Mouse (Mus musculus): ENCODE results near the gene Itgb1bp2. TPM values are rescaled to one million over a fixed set of nuclear protein-coding genes. Genes with fewer than 3 reads are reported as not detected.
"Not testable (repeated sequence)": the region's sequence is repeated elsewhere in the genome, so short reads cannot be mapped to it uniquely, and the experiment has no call there.

Gene Itgb1bp2
- polyA plus RNA-seq (2012; rRNA removed): 0.27 and 0.57 TPM in 2 replicates

GRCm38 (mm10) chrX:101448886-101449475 is at the start of gene Itgb1bp2:
TSS of gene Itgb1bp2 (plus strand) at chrX:101449088.
- no peak for DNase-seq (ENCODE audit: low read depth)

DNA sequence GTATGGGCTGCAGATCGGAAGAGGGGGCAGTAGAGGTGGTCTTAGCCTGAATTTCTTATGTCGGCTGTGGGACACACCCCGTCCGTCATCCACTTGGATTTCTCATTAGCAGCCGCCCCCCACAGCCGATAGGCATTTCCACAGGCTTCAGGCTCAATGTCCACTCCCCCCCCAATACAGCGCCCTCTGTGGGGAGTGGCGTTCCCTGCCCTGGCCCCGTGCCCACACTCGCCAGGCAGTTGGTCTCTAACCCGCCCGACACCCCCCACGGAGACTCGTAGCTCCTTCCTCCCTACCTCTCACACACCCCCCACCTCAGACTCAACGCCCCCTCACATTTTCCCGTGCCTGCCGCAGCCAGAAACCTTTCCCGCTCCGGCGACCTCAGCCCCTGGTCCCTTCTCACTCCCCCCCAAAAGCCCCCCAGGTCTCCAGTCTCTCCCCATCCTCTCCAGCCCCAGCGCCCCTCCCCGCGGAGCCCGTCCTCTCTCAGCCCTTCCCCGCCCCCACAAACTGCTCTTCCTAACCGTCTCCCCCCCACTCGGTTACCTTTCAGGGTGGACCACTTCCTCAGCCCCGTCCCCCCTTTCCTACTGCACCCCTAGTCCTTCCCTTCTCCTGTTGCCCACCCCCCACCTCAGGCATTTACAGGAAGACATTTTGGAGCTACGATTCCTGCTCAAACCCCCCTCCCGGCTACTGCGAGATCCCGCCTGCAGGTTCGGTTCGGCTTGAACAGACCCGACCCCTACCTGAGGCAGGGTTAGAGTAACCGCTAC is 29.8 kb upstream of the Itgb1bp2 start:
- DNase-seq (ENCODE audit: low read depth): no peak

DNA sequence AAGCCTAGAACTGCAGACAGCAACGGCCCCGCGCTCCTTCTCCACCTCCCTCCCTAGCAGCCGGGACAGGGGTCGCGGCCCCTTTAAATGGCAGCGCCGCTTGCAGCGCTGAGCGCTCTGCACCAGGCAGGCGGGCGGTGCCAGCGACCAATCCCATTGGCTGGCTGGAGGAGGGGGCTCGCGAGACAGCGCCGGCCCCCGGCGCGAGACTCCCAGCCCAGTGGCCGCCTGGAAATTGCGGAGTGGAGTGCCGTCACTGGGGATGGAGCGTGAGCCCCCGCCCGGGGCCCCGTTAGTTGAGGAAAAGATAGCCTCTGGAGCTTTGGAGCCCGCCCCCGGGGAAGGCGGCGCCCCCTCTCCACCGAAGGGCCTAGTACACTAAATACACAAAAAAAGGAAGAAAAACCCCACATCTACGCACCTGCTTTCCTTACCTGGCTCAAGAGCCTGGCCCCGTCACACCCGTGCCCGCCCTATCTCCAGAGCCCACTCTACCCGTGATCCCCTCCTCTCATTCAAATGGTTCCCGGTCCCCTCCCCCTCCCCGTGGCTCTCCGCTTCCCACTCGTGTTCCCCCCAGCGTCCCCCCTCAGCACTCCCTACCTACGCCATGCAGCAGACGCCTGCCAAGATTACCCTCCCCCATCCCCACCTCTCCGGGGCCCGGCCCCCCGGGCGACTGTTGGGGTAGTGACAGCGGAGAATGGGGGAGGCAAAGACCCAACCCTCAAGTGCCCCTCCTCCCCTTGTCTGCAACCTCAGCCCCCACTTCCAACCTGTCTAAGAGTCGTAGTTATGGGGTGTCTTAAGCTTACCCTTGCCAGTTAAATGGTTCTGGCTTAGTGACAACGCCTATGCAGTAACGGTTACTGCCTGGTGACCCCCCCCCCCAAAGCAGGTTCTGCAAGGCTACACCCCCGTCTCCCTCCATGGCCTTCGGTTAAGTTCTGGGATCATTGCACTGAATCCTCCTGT is 28.9 kb upstream of the Itgb1bp2 start:
- DNase-seq (ENCODE audit: low read depth): no peak

- DNase-seq (ENCODE audit: low read depth): no peak
Measured at GRCm38 (mm10) chrX:101420700-101421095, 28.2 kb upstream of the Itgb1bp2 start, which contains the start of gene Zmym3. TSS of gene Zmym3 (minus strand) at chrX:101420849.

GRCm38 (mm10) chrX:101423462-101423861 is 25.4 kb upstream of the Itgb1bp2 start:
- DNase-seq (ENCODE audit: low read depth): no peak

GRCm38 (mm10) chrX:101427774-101428173 is 21.1 kb upstream of the Itgb1bp2 start:
- no peak for DNase-seq (ENCODE audit: low read depth)

GRCm38 (mm10) chrX:101428785-101429141 is 20.1 kb upstream of the Itgb1bp2 start:
- DNase-seq (ENCODE audit: low read depth): no peak

DNA sequence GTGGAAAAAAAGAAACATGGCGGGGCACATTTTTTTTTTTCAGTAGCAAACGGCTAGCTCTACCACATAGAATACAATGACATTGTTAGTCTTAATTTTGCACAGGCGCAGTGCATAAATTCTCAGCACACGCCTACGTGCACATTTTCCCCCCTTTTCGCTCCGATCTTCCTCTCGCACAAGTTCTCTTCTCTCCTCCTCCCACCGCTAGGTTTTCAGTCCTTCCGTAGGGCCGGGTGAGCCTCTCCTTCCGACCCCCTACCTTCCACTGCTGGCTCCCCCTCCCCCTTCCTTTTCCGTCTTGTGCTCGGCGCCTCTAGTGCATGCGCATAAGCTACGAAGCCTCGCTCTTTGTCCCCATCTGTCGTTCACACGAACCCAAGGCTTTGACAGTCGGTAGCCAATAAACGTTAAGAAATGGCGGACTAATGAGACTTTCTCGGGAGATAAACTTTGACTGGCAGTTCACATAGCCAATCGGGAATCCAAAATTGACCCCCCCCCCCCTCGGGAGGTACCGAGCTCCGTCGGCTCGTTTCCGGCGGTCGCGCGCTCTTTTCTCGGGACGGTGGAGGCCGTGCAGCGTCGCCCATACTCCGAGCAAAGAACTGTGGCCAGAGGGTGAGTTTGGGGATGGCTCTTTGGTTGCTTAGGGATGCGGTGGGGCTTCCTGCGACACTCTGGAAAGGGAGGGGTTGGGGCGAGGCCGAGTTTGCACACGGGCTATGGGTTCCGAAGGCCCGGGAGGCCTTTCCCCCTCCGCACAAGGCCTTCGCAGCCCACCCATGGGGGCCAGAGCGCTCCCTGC is 19.5 kb upstream of the Itgb1bp2 start, which contains the start of gene Nono:
Gene Nono, plus strand, starts transcription at position 177 of the 808 bp plus-strand sequence.
- peak; percentile 71 for DNase-seq (ENCODE audit: low read depth)

DNA sequence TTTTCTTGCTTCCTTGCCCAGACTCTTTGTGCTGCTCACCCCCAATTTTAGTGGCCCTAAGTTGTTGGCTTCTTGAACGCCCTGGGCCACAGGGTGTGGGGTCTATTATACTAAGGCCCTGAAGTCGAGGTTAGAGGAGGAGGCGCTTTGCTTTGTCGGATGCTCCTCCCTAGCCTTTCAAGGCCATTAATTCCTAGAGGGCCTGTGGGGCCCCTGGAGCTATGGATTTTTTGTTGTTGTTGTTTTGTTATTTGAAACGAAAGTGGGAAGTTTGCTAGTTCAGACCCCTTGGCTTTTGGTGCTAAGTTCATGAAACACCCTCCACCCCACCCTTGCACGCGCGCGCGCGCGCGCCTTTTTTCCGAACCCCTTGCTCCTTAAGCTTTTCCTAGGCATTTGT is 18.9 kb upstream of the Itgb1bp2 start:
- no peak for DNase-seq (ENCODE audit: low read depth)

GRCm38 (mm10) chrX:101451147-101451546 is 2.3 kb downstream of the Itgb1bp2 start:
- DNase-seq (ENCODE audit: low read depth): no peak

GRCm38 (mm10) chrX:101451591-101451990 is 2.7 kb downstream of the Itgb1bp2 start:
- DNase-seq (ENCODE audit: low read depth): no peak

GRCm38 (mm10) chrX:101472202-101472601 is 23.3 kb downstream of the Itgb1bp2 start:
- no peak for DNase-seq (ENCODE audit: low read depth)

DNA sequence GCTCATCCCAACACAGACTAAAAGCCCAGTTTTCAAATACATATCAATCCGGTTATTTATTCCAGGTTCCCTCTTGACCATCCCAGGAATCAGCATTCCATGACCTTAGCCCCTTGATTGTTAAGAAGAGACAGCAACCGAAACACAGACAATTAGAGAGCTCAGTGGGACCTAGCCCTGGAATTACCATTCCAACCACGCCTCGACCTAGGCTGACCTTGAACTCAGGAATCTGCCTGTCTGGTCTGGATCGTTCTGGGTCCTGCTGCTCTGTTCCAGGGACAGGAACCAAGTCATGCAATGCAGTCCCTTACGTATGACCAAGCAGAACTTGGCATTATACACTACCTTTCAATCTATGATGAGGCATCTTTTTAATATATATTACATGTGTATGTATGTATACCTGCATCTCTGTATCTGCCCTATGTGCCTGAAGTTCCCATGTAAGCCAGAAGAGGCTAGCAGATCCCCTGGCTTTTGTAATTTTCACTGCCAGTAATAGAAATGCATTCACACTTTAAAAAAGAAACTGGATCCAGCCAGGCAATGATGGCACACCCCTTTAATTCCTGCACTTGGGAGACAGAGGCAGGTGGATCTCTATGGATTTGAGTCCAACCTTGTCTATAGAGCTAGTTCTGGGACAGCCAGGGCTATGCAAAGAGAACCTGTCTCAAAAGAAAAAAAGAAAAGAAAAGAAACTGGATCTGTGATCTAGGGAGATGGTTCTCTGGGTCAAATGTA is 32.9 kb downstream of the Itgb1bp2 start:
- DNase-seq (ENCODE audit: low read depth): no peak

- DNase-seq (ENCODE audit: low read depth): not testable (repeated sequence)
Measured at GRCm38 (mm10) chrX:101486487-101487152, 37.7 kb downstream of the Itgb1bp2 start.

Other genes starting within 250 kb of the Itgb1bp2 start
- 16.7 and 23.9 TPM in 2 replicates for gene Snx12, start 226.5 kb upstream of the Itgb1bp2 start, polyA plus RNA-seq (2012; rRNA removed)
- gene Foxo4, start 194.6 kb upstream of the Itgb1bp2 start, polyA plus RNA-seq (2012; rRNA removed): 28.9 and 32.0 TPM in 2 replicates
- gene Gm614, start 185.1 kb upstream of the Itgb1bp2 start, polyA plus RNA-seq (2012; rRNA removed): 0.43 and 0.80 TPM in 2 replicates
- gene Il2rg, start 180.8 kb upstream of the Itgb1bp2 start, polyA plus RNA-seq (2012; rRNA removed): 7.3 TPM in 2 replicates
- not detected in 2 replicates for gene Gm20489, start 180.1 kb upstream of the Itgb1bp2 start, polyA plus RNA-seq (2012; rRNA removed)
- 67.4 and 91.2 TPM in 2 replicates for gene Med12, start 175.1 kb upstream of the Itgb1bp2 start, polyA plus RNA-seq (2012; rRNA removed)
- 0.19 and 0.46 TPM in 2 replicates for gene Nlgn3, start 149.9 kb upstream of the Itgb1bp2 start, polyA plus RNA-seq (2012; rRNA removed)
- 26.4 and 38.0 TPM in 2 replicates for gene Gjb1, start 72.7 kb upstream of the Itgb1bp2 start, polyA plus RNA-seq (2012; rRNA removed)
- 45.6 and 60.7 TPM in 2 replicates for gene Zmym3, start 28.2 kb upstream of the Itgb1bp2 start, polyA plus RNA-seq (2012; rRNA removed)
- 127 and 145 TPM in 2 replicates for gene Nono, start 19.8 kb upstream of the Itgb1bp2 start, polyA plus RNA-seq (2012; rRNA removed)
- gene Taf1, start 83.6 kb downstream of the Itgb1bp2 start, polyA plus RNA-seq (2012; rRNA removed): 4.3 and 7.7 TPM in 2 replicates
- 123 and 125 TPM in 2 replicates for gene Ogt, start 191.0 kb downstream of the Itgb1bp2 start, polyA plus RNA-seq (2012; rRNA removed)